Comparison of ENCODE assay signal across 7 mouse cellular contexts in genomic region chr7:25688810-25689586, GRCm38 (mm10). TPM values are rescaled to one million over a fixed set of nuclear protein-coding genes. Genes with fewer than 3 reads are reported as not detected.
A peak's percentile ranks its signal among the peaks of the same experiment; 100 is the strongest.
DNase-seq lines count a peak whose midpoint lies in the region; ATAC-seq and TF ChIP-seq lines count a peak whose summit lies in the region.

No protein-coding gene starts in this region.

- H3K4me3 ChIP-seq in intestine, embryonic 16.5 days (ENCODE audit: low read length) = peak overlapping the region; percentile 75
- peak overlapping the region; percentile 63 for H3K4me3 ChIP-seq in lung, embryonic 14.5 days (ENCODE audit: low read depth, low read length)

- peak; percentile 73 for ATAC-seq in intestine, embryonic 16.5 days
- peak; percentile 47 for ATAC-seq in lung, embryonic 14.5 days (ENCODE audit: insufficient read depth)
- peak; percentile 57 for ATAC-seq in neutrophil, adult 5-6 weeks (ENCODE audit: extremely low read depth, insufficient number of reproducible peaks, low FRiP score, poor library complexity, severe bottlenecking)

- H3K9ac ChIP-seq in intestine, embryonic 16.5 days (ENCODE audit: low read depth, low read length) = peak overlapping the region; percentile 90
- H3K9ac ChIP-seq in lung, embryonic 14.5 days = peak overlapping the region; percentile 74

- H3K4me2 ChIP-seq in intestine, embryonic 16.5 days (ENCODE audit: low read depth, low read length) = peak overlapping the region; percentile 99
- H3K4me2 ChIP-seq in lung, embryonic 14.5 days = peak overlapping the region; percentile 95

- H3K27me3 ChIP-seq in intestine, embryonic 16.5 days (replicated peaks; ENCODE audit: control insufficient read depth, insufficient read depth, low read length) = no peaks in the 10 kb centered on the region; the same call in 1 of the 2 replicates
- H3K27me3 ChIP-seq in lung, embryonic 14.5 days (ENCODE audit: insufficient read depth, low read length) = peaks cover 16% of the 10 kb centered on the region

- H3K36me3 ChIP-seq in intestine, embryonic 16.5 days (ENCODE audit: control insufficient read depth, insufficient read depth, low read length) = no peaks in the 10 kb centered on the region
- H3K36me3 ChIP-seq in lung, embryonic 14.5 days (ENCODE audit: insufficient read depth) = 0 out of 2 replicates have a peak, but pooled peaks cover 8% of the 10 kb centered on the region

- H3K9me3 ChIP-seq in intestine, embryonic 16.5 days (ENCODE audit: control insufficient read depth, low read length) = no peaks in the 10 kb centered on the region
- no peaks in the 10 kb centered on the region for H3K9me3 ChIP-seq in lung, embryonic 14.5 days (ENCODE audit: low read depth, low read length)

- peak; percentile 25; the same call in 1 of the 2 replicates for TF ChIP-seq CTCF in lung, embryonic 14.5 days (IDR thresholded peaks at IDR 0.05; ENCODE audit: low read depth)

- DNase-seq in MEL-GATA-1-ER (ENCODE audit: extremely low read depth, low read depth) = peak; percentile 81
- DNase-seq in c-Kit-positive CD71-negative TER-119-negative erythroid progenitor cells, embryonic 14.5 days (ENCODE audit: low read depth) = peak; percentile 80
- peak; percentile 54 to 68 for DNase-seq in gastrocnemius, postnatal 36 days
- peak; percentile 82 for DNase-seq in lung, embryonic 14.5 days
- peak; percentile 74 to 78 for DNase-seq in urinary bladder, postnatal 4 days (ENCODE audit: low spot score in 2 of 2)

- peaks cover 21% of the 10 kb centered on the region for H3K4me1 ChIP-seq in intestine, embryonic 16.5 days (ENCODE audit: control insufficient read depth, insufficient read depth, low read length)
- peaks cover 8% of the 10 kb centered on the region; the same call in 1 of the 2 replicates for H3K4me1 ChIP-seq in lung, embryonic 14.5 days (ENCODE audit: insufficient read depth)

- intact Hi-C loops in gastrocnemius, postnatal 36 days (cut with DNase I) = no loop called here

- peak overlapping the region; percentile 51 for H3K27ac ChIP-seq in intestine, embryonic 16.5 days (ENCODE audit: low read length)
- peak overlapping the region; percentile 63 for H3K27ac ChIP-seq in lung, embryonic 14.5 days (ENCODE audit: low read depth)

- WGBS in intestine, embryonic 16.5 days = under 1% methylated on average over 52 of the region's 52 CpGs
- WGBS in lung, embryonic 14.5 days = under 1% methylated on average over 52 of the region's 52 CpGs

RNA-seq across cellular contexts. Expression of gene Tgfb1, which starts 2.2 kb away (rescaled TPM):
- total RNA-seq in gastrocnemius, postnatal 36 days (2021) = 1 to 10 TPM; 6.0 to 6.2 TPM
- 1.4 and 1.8 TPM in 2 replicates for polyA plus RNA-seq in intestine, embryonic 16.5 days (2015; fragmentation: Nextera tagmentation; extraction: Ambion mirVana)
- 4.0 and 4.1 TPM in 2 replicates for polyA plus RNA-seq in lung, embryonic 14.5 days (2014; fragmentation: Nextera tagmentation; extraction: Ambion mirVana)
- total RNA-seq in neutrophil, adult 5-6 weeks (2017) = 66.7 and 71.3 TPM in 2 replicates

RNA-seq across cellular contexts. Expression of gene B9d2, which starts 8.4 kb away (rescaled TPM):
- 1 to 10 TPM; 6.9 to 9.7 TPM for total RNA-seq in gastrocnemius, postnatal 36 days (2021)
- polyA plus RNA-seq in intestine, embryonic 16.5 days (2015; fragmentation: Nextera tagmentation; extraction: Ambion mirVana) = 21.4 and 22.5 TPM in 2 replicates
- polyA plus RNA-seq in lung, embryonic 14.5 days (2014; fragmentation: Nextera tagmentation; extraction: Ambion mirVana) = 25.1 and 27.6 TPM in 2 replicates
- total RNA-seq in neutrophil, adult 5-6 weeks (2017) = 41.0 and 54.8 TPM in 2 replicates

RNA-seq across cellular contexts. Expression of gene Tmem91, which starts 14.0 kb away (rescaled TPM):
- total RNA-seq in gastrocnemius, postnatal 36 days (2021) = not detected
- polyA plus RNA-seq in intestine, embryonic 16.5 days (2015; fragmentation: Nextera tagmentation; extraction: Ambion mirVana) = 1.6 and 2.1 TPM in 2 replicates
- 1.6 and 2.8 TPM in 2 replicates for polyA plus RNA-seq in lung, embryonic 14.5 days (2014; fragmentation: Nextera tagmentation; extraction: Ambion mirVana)
- total RNA-seq in neutrophil, adult 5-6 weeks (2017) = 0.70 and 4.5 TPM in 2 replicates

RNA-seq across cellular contexts. Expression of gene Ccdc97, which starts 29.9 kb away (rescaled TPM):
- total RNA-seq in gastrocnemius, postnatal 36 days (2021) = 10 to 100 TPM; 37.2 to 38.2 TPM
- polyA plus RNA-seq in intestine, embryonic 16.5 days (2015; fragmentation: Nextera tagmentation; extraction: Ambion mirVana) = 21.6 and 22.0 TPM in 2 replicates
- 28.6 and 29.4 TPM in 2 replicates for polyA plus RNA-seq in lung, embryonic 14.5 days (2014; fragmentation: Nextera tagmentation; extraction: Ambion mirVana)
- total RNA-seq in neutrophil, adult 5-6 weeks (2017) = 30.7 and 31.9 TPM in 2 replicates

RNA-seq across cellular contexts. Expression of gene Exosc5, which starts 30.0 kb away (rescaled TPM):
- total RNA-seq in gastrocnemius, postnatal 36 days (2021) = 10 to 100 TPM; 20.3 to 23.2 TPM
- polyA plus RNA-seq in intestine, embryonic 16.5 days (2015; fragmentation: Nextera tagmentation; extraction: Ambion mirVana) = 82.6 and 87.2 TPM in 2 replicates
- 72.3 and 79.7 TPM in 2 replicates for polyA plus RNA-seq in lung, embryonic 14.5 days (2014; fragmentation: Nextera tagmentation; extraction: Ambion mirVana)
- total RNA-seq in neutrophil, adult 5-6 weeks (2017) = 33.1 and 40.1 TPM in 2 replicates

Comparison
In these comparisons a context has a peak if more than half of its experiments do, and no peak if none do; other contexts are left out.
1. Peak in every context shown above with its lines: DNase-seq, ATAC-seq, H3K4me3 ChIP-seq and H3K27ac ChIP-seq.